Mouse (Mus musculus): ENCODE measurements around the gene Maco1. TPM values are rescaled to one million over a fixed set of nuclear protein-coding genes. Genes with fewer than 3 reads are reported as not detected.
"Not testable (repeated sequence)": the region's sequence is repeated elsewhere in the genome, so short reads cannot be mapped to it uniquely, and the experiment has no call there.

Maco1 gene
- polyA plus RNA-seq, 1 experiment from 2014 or later, result 104 TPM

DNA sequence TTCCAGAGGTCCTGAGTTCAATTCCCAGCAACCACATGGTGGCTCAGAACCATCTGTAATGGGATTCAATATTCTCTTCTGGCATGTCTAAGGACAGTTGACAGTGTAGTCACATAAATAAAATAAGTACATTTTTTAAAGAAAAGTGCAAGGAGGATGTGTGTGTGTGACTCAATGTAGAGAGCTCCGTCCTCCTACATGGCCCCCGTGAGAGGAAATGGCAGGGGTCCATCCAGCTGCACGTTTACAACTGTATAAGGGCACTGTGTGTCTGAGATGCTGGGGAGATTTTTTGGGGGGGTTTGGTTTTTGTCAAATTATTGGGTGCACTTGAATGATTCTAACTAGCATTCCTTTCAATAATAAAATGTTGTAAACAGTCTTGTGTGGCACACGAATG lies 17.7 kb downstream of the Maco1 start:
- no peak overlapping the region for H3K4me2 ChIP-seq (ENCODE audit: low read length)
- H3K27me3 ChIP-seq (replicated peaks; ENCODE audit: control insufficient read depth, insufficient read depth, low read length), result no peaks in the 10 kb centered on the region
- H3K9me3 ChIP-seq (ENCODE audit: control insufficient read depth, low read length), result no peaks in the 10 kb centered on the region
- ATAC-seq, result no peak
- no peaks in the 10 kb centered on the region for H3K4me1 ChIP-seq (replicated peaks; ENCODE audit: control insufficient read depth, insufficient read depth, low read length)
- H3K4me3 ChIP-seq (replicated peaks; ENCODE audit: low read length), result no peak overlapping the region
- peaks cover 10% of the 10 kb centered on the region for H3K36me3 ChIP-seq (ENCODE audit: control insufficient read depth, insufficient read depth)
- WGBS, result 87% methylated on average over 4 of the region's 4 CpGs
- no peak overlapping the region for H3K27ac ChIP-seq (ENCODE audit: low read length)
- no peak overlapping the region for H3K9ac ChIP-seq (replicated peaks; ENCODE audit: low read depth, low read length)

DNA sequence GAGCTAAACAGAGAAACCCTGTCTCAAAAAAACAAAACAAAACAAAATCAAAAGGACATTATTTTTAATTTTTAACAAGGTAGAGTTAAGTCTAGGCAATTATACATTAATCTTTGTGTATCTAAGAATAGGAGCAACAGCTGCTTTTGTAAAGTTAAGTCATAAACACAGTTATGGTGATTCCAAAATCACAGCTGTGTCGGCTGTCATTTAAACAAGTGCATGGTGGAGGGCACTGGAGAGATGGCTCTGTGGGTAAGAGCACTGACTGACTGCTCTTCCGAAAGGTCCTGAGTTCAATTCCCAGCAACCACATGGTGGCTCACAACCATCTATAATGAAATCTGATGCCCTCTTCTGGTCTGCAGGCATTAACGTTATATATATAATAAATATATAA lies 21.2 kb downstream of the Maco1 start:
- Histone ChIP-seq H3K9me3 (ENCODE audit: control insufficient read depth, low read length) (no peaks in the 10 kb centered on the region), H3K27ac (ENCODE audit: low read length) (no peak overlapping the region), H3K9ac (replicated peaks; ENCODE audit: low read depth, low read length) (no peak overlapping the region), H3K36me3 (ENCODE audit: control insufficient read depth, insufficient read depth) (peaks cover 19% of the 10 kb centered on the region), H3K4me3 (replicated peaks; ENCODE audit: low read length) (no peak overlapping the region), H3K4me1 (replicated peaks; ENCODE audit: control insufficient read depth, insufficient read depth, low read length) (no peaks in the 10 kb centered on the region), H3K4me2 (ENCODE audit: low read length) (no peak overlapping the region), H3K27me3 (replicated peaks; ENCODE audit: control insufficient read depth, insufficient read depth, low read length) (no peaks in the 10 kb centered on the region)
- ATAC-seq, result no peak
- WGBS, result 90% methylated on average over 3 of the region's 3 CpGs

DNA sequence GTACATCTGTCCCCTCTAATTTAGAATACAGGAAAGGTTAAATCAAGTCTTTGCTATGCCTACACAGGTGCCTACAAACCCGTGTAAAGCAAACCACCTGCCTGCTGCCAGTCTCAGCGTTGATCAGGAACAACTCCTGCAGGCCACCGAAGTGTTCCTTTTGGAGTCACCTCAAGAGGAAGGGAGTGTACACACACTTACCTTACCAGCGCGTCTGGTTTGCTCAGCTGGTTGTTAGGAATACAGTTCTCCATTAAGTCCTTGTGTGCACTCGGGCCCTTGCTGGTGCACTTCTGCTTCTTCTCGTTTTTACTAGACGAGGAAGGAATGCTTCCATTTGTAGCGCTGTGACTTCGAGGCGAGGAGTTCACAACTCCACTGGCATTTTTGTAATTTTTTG lies 25.3 kb downstream of the Maco1 start:
- H3K4me2 ChIP-seq (ENCODE audit: low read length), result no peak overlapping the region
- H3K27ac ChIP-seq (ENCODE audit: low read length), result no peak overlapping the region
- no peak overlapping the region for H3K9ac ChIP-seq (replicated peaks; ENCODE audit: low read depth, low read length)
- H3K4me1 ChIP-seq (replicated peaks; ENCODE audit: control insufficient read depth, insufficient read depth, low read length), result no peaks in the 10 kb centered on the region
- H3K36me3 ChIP-seq (ENCODE audit: control insufficient read depth, insufficient read depth), result peaks cover 20% of the 10 kb centered on the region
- no peaks in the 10 kb centered on the region for H3K9me3 ChIP-seq (ENCODE audit: control insufficient read depth, low read length)
- no peak overlapping the region for H3K4me3 ChIP-seq (replicated peaks; ENCODE audit: low read length)
- WGBS, result 95% methylated on average over 11 of the region's 11 CpGs
- H3K27me3 ChIP-seq (replicated peaks; ENCODE audit: control insufficient read depth, insufficient read depth, low read length), result no peaks in the 10 kb centered on the region
- ATAC-seq, result no peak

DNA sequence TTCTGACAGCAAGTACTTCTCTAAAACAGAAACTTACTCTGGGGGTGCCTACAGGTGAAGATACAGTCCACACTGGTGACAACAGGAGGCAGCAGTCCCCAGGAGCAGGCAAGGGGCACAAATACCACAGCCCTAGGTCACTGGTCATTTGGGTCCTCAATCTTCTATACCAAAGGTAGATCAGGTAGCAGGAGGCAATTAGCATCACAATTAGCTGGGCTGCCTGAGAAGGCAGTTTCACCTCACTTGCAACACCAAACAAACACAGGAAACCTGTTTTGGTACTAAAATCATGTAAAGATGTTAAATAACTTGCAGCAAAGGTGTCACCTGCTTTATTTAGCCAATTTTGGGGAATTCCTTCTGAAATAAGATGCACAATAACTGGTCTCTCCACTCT lies 26.8 kb downstream of the Maco1 start:
- ATAC-seq, result no peak
- Histone ChIP-seq H3K36me3 (ENCODE audit: control insufficient read depth, insufficient read depth) (peaks cover 17% of the 10 kb centered on the region), H3K27ac (ENCODE audit: low read length) (no peak overlapping the region), H3K4me1 (replicated peaks; ENCODE audit: control insufficient read depth, insufficient read depth, low read length) (no peaks in the 10 kb centered on the region), H3K27me3 (replicated peaks; ENCODE audit: control insufficient read depth, insufficient read depth, low read length) (no peaks in the 10 kb centered on the region), H3K9me3 (ENCODE audit: control insufficient read depth, low read length) (no peaks in the 10 kb centered on the region), H3K4me3 (replicated peaks; ENCODE audit: low read length) (no peak overlapping the region), H3K4me2 (ENCODE audit: low read length) (no peak overlapping the region), H3K9ac (replicated peaks; ENCODE audit: low read depth, low read length) (no peak overlapping the region)

DNA sequence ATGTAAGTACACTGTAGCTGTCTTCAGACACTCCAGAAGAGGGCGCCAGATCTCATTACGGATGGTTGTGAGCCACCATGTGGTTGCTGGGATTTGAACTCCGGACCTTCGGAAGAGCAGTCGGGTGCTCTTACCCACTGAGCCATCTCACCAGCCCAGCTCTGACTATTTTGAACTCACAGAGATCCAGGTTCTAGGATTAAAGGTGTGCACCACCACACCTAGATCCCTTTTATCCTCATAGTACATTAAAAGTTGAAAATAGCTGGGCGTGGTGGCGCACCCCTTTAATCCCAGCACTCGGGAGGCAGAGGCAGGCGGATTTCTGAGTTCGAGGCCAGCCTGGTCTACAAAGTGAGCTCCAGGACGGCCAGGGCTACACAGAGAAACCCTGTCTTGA lies 27.3 kb downstream of the Maco1 start:
- H3K27me3 ChIP-seq (replicated peaks; ENCODE audit: control insufficient read depth, insufficient read depth, low read length); H3K27ac ChIP-seq (ENCODE audit: low read length); H3K4me3 ChIP-seq (replicated peaks; ENCODE audit: low read length); ATAC-seq; H3K4me2 ChIP-seq (ENCODE audit: low read length); H3K9ac ChIP-seq (replicated peaks; ENCODE audit: low read depth, low read length); H3K4me1 ChIP-seq (replicated peaks; ENCODE audit: control insufficient read depth, insufficient read depth, low read length); H3K9me3 ChIP-seq (ENCODE audit: control insufficient read depth, low read length): not testable (repeated sequence)
- peaks cover 15% of the 10 kb centered on the region for H3K36me3 ChIP-seq (ENCODE audit: control insufficient read depth, insufficient read depth)
- 98% methylated on average over 9 of the region's 11 CpGs for WGBS

DNA sequence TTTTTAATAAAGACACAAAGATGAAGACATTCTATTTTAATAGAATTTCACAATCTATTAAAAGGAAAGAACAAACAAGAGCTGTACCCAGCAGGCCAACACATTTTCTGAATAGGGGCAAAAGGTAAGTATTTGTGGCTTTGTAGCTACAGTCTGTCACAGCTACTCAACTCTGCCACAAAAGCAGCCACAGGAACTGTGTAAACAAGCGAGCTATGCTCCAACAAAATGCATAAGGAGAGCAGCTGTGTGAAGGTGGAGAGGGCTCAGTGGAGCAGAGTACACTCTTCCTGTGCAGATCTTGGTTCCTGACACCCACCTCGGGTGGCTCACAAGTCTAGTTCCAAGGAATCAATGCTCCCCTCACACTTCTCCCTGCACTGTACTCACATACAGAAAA lies 29.6 kb downstream of the Maco1 start:
- Histone ChIP-seq H3K4me3 (replicated peaks; ENCODE audit: low read length) (no peak overlapping the region), H3K36me3 (ENCODE audit: control insufficient read depth, insufficient read depth) (peaks cover 10% of the 10 kb centered on the region), H3K4me2 (ENCODE audit: low read length) (no peak overlapping the region), H3K27me3 (replicated peaks; ENCODE audit: control insufficient read depth, insufficient read depth, low read length) (no peaks in the 10 kb centered on the region), H3K9me3 (ENCODE audit: control insufficient read depth, low read length) (no peaks in the 10 kb centered on the region), H3K9ac (replicated peaks; ENCODE audit: low read depth, low read length) (no peak overlapping the region), H3K4me1 (replicated peaks; ENCODE audit: control insufficient read depth, insufficient read depth, low read length) (no peaks in the 10 kb centered on the region), H3K27ac (ENCODE audit: low read length) (no peak overlapping the region)
- WGBS, result 51% methylated on average over 2 of the region's 2 CpGs
- no peak for ATAC-seq

DNA sequence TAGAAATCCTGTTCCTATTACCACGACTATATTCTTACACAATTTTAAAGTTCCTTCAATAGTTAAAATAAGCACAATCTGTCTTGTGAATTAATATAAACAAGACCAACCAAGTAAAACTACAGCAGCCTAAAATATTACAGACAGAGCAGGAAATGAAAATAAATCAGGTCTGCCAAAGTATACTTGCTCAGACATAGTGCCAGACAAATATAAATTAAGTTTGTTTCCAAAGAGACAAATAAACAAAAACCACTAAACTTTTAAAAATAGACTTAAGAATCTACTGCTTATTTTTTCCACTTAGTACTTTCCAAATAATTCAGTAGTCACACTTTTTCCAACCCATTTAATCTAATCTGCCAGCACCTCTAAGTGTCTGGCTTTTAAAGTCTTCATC lies 32.1 kb downstream of the Maco1 start:
- H3K4me1 ChIP-seq (replicated peaks; ENCODE audit: control insufficient read depth, insufficient read depth, low read length), result no peaks in the 10 kb centered on the region
- no peak overlapping the region for H3K9ac ChIP-seq (replicated peaks; ENCODE audit: low read depth, low read length)
- no peaks in the 10 kb centered on the region for H3K27me3 ChIP-seq (replicated peaks; ENCODE audit: control insufficient read depth, insufficient read depth, low read length)
- no peaks in the 10 kb centered on the region for H3K9me3 ChIP-seq (ENCODE audit: control insufficient read depth, low read length)
- no peak overlapping the region for H3K27ac ChIP-seq (ENCODE audit: low read length)
- peaks cover 9% of the 10 kb centered on the region for H3K36me3 ChIP-seq (ENCODE audit: control insufficient read depth, insufficient read depth)
- H3K4me2 ChIP-seq (ENCODE audit: low read length), result no peak overlapping the region
- WGBS, result 85% methylated on average over 1 of the region's 1 CpGs
- no peak overlapping the region for H3K4me3 ChIP-seq (replicated peaks; ENCODE audit: low read length)
- ATAC-seq, result no peak

DNA sequence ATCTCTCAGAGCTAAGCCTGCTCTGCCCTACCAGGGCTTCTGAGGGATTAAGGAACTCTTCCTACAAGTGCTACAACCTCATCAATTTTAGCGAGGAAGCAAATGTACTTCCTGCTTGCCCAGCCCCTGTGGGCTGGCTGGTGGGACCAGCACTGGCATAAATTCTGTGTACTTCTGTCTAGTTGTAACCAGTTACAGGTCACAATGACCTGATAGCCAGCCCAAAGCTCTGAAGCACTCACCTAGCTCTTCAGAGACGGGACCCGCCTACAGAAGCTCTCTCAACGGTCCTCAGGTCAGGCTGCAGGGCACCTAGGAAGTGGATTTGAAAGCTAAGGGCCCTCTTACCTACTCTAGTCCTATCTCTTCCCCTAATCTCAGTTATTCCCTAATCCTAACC lies 35.4 kb downstream of the Maco1 start:
- H3K9ac ChIP-seq (replicated peaks; ENCODE audit: low read depth, low read length), result no peak overlapping the region
- WGBS, result 84% methylated on average over 4 of the region's 4 CpGs
- H3K36me3 ChIP-seq (ENCODE audit: control insufficient read depth, insufficient read depth), result peaks cover 4% of the 10 kb centered on the region; the same call in 1 of the 2 replicates
- H3K27ac ChIP-seq (ENCODE audit: low read length), result no peak overlapping the region
- H3K9me3 ChIP-seq (ENCODE audit: control insufficient read depth, low read length), result no peaks in the 10 kb centered on the region
- no peak overlapping the region for H3K4me3 ChIP-seq (replicated peaks; ENCODE audit: low read length)
- H3K4me1 ChIP-seq (replicated peaks; ENCODE audit: control insufficient read depth, insufficient read depth, low read length), result no peaks in the 10 kb centered on the region
- ATAC-seq, result no peak
- no peaks in the 10 kb centered on the region for H3K27me3 ChIP-seq (replicated peaks; ENCODE audit: control insufficient read depth, insufficient read depth, low read length)
- H3K4me2 ChIP-seq (ENCODE audit: low read length), result no peak overlapping the region

DNA sequence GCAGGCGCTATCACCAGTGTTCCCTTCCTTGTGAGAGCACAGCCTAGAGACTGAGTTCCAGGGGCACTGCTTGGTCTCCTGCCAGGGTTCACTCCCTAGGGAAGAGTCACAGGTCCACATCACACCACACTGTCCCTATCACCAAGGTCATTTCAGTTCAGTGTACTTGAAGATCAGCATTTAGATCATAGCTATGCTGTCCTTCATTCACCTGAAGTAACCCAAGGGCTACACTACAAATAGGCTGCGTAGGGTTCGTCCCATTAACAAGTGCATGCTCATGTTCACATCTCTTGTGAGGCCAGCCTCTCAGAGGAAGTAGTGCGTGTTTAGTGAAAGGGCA lies 38.9 kb downstream of the Maco1 start:
- Histone ChIP-seq H3K9me3 (ENCODE audit: control insufficient read depth, low read length) (no peaks in the 10 kb centered on the region), H3K4me3 (replicated peaks; ENCODE audit: low read length) (no peak overlapping the region), H3K27ac (ENCODE audit: low read length) (no peak overlapping the region), H3K27me3 (replicated peaks; ENCODE audit: control insufficient read depth, insufficient read depth, low read length) (no peaks in the 10 kb centered on the region), H3K36me3 (ENCODE audit: control insufficient read depth, insufficient read depth) (peaks cover 25% of the 10 kb centered on the region), H3K4me2 (ENCODE audit: low read length) (no peak overlapping the region), H3K9ac (replicated peaks; ENCODE audit: low read depth, low read length) (no peak overlapping the region), H3K4me1 (replicated peaks; ENCODE audit: control insufficient read depth, insufficient read depth, low read length) (no peaks in the 10 kb centered on the region)
- ATAC-seq, result no peak
- WGBS, result 96% methylated on average over 4 of the region's 4 CpGs

DNA sequence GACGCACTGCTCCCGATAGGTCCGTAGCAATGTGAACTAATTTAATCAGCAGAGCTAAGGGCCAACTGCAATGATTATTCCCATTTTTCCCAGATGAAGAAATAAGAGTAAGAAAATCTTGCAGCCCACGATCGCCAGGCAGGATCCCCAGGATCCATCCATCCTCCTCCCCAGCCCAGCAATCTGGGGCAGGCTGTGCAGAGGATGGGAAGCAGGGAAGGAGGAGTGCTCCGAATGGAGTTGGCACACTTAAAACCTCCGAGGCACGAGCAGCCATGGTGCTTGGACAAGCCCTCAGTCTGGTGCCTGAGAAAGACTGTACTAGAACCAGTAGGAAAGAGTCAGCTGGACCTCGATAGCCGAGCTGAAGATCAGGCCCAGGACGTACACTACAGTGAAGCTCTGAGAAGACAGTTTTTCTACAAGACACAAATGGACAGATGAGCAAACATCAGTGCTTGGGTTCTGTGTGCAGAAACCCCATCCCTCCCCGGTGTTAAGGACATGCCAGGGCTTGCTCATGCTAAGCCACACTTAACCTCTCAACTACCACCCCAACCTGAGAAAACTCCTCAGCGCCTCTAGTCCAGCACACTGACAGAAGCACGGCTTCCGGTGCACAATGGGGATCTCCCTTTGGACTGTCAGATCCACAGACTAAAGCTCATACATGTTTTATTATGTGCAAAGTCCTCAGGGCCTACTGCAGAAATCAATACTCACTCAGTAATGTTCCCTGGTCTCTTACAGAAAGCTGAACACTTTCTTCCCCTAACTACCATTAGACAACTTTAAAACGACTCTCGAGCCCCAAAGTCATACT lies 39.5 kb downstream of the Maco1 start:
- Histone ChIP-seq H3K9me3 (ENCODE audit: control insufficient read depth, low read length) (no peaks in the 10 kb centered on the region), H3K4me1 (replicated peaks; ENCODE audit: control insufficient read depth, insufficient read depth, low read length) (no peaks in the 10 kb centered on the region), H3K36me3 (ENCODE audit: control insufficient read depth, insufficient read depth) (peaks cover 30% of the 10 kb centered on the region), H3K4me2 (ENCODE audit: low read length) (no peak overlapping the region), H3K27ac (ENCODE audit: low read length) (no peak overlapping the region), H3K9ac (replicated peaks; ENCODE audit: low read depth, low read length) (no peak overlapping the region), H3K4me3 (replicated peaks; ENCODE audit: low read length) (no peak overlapping the region), H3K27me3 (replicated peaks; ENCODE audit: control insufficient read depth, insufficient read depth, low read length) (no peaks in the 10 kb centered on the region)
- 88% methylated on average over 17 of the region's 17 CpGs for WGBS
- no peak for ATAC-seq

Data from forebrain, embryonic 16.5 days (tissue).